Mouse (Mus musculus): Measurements from ENCODE around the gene Myo10. TPM values are rescaled to one million over a fixed set of nuclear protein-coding genes. Genes with fewer than 3 reads are reported as not detected.
A peak's percentile ranks its signal among the peaks of the same experiment; 100 is the strongest.

The Myo10 gene
- total RNA-seq, 2 experiments from 2014 or later = 52.0 to 54.3 TPM

- DNase-seq (ENCODE audit: low spot score in 2 of 2) = peak; percentile 58 to 67
- TF ChIP-seq CTCF (conservative IDR thresholded peaks at IDR 0.05) = peak; percentile 81
- Histone ChIP-seq H3K4me3 (no peak overlapping the region), H3K27ac (peak overlapping the region; percentile 24; the same call in 1 of the 2 replicates)
Observed at GRCm38 (mm10) chr15:25732758-25733428, 110.6 kb downstream of the Myo10 start.

DNA sequence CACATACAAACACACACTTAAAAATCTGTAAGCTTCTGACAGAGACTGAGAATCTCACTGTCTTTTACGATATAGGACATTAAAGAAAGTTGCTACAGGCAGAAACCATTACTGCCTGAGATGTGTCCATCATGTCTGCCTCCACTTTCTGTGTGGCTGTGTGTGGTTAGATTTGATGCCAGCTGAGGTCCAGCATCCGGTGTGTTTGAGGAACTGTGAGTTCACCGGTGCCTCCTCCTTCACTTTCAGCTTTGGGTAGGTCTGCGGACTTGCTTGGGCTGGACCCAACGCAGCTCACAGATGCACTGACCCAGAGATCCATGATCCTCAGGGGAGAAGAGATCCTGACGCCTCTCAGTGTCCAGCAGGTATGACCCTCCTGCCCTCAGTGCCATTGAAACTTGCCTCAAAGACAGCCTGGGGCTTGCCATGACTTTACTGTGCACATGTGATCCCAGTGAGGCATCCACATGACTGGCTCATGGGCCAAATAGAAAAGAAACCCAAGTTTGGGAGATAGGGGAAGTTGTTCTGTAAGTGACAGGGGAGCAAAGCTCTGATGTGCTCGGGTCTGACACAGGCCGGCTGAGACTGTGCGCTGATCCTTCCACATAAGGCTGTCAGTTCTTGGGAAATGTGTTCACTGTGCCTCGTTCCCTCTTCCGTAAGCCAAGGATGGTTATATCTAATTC, 111.6 kb downstream of the Myo10 start:
- TF ChIP-seq CTCF (conservative IDR thresholded peaks at IDR 0.05) = no peak
- Histone ChIP-seq H3K4me3 (no peak overlapping the region), H3K27ac (no peak overlapping the region)
- DNase-seq (ENCODE audit: low spot score in 2 of 2) = no peak

DNA sequence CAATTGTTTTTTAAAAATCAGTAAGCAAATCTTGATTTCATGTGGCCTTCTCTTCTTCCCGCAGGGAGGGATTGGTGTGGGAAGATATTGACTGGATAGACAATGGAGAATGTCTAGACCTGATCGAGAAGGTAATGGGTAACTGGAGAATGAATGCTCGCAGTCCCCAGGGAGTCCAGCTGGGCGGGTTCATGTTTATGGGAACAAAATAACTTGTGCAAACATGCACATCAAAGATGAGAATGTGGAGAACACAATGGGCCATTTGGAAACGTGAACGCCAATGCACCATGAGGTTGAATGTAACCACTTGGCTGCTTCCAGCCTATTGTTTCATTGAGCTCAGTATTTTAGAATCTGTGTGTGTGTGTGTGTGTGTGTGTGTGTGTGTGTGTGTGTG, 114.2 kb downstream of the Myo10 start:
- Histone ChIP-seq H3K27ac (no peak overlapping the region), H3K4me3 (no peak overlapping the region)
- no peak for TF ChIP-seq CTCF (conservative IDR thresholded peaks at IDR 0.05)
- no peak for DNase-seq (ENCODE audit: low spot score in 2 of 2)

- DNase-seq (ENCODE audit: low spot score in 2 of 2) = no peak
- Histone ChIP-seq H3K4me3 (no peak overlapping the region), H3K27ac (no peak overlapping the region)
- no peak for TF ChIP-seq CTCF (conservative IDR thresholded peaks at IDR 0.05)
Observed at GRCm38 (mm10) chr15:25740271-25740670, 117.9 kb downstream of the Myo10 start.

DNA sequence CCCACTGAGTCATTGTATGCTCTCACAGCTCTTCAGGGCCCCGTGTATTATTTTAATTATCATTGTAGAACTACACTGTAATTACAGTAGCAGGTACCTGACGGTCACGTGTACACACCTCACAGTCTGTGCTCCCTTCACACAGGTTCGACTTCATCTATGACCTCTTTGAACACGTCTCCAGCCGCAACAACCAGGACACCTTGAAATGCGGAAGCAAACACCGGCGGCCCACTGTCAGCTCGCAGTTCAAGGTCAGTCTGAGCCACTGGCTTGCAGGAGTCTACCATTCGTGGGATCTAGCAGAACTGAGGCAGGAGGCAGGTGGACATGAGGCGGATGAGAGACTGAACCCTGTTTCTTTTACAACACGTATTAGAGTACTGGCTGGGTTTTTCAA, 119.9 kb downstream of the Myo10 start:
- Histone ChIP-seq H3K4me3 (no peak overlapping the region), H3K27ac (no peak overlapping the region)
- TF ChIP-seq CTCF (conservative IDR thresholded peaks at IDR 0.05) = no peak
- DNase-seq (ENCODE audit: low spot score in 2 of 2) = no peak

DNA sequence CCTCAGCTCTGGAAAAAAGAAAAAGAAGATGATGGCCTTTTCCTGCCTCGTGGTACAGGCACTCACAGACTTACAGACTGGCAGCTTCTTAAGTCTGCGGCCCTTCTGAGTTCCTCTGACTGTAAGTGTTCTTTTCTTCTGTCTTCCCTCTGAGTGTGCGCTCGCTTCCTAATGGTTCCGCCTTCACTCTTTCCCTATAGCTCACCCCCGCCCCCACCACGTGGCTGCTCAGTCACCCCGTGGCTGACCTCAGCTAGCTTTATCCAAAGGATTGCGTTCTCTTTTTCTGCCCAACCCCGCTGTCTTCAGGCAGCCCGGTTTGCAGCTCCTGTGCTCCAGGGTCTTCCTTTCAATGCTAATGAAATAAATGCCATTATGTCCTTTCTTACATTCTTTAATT, 129.2 kb downstream of the Myo10 start:
- H3K4me3 ChIP-seq = no peak overlapping the region
- TF ChIP-seq CTCF (conservative IDR thresholded peaks at IDR 0.05) = no peak
- no peak for DNase-seq (ENCODE audit: low spot score in 2 of 2)
- no peak overlapping the region for H3K27ac ChIP-seq

DNA sequence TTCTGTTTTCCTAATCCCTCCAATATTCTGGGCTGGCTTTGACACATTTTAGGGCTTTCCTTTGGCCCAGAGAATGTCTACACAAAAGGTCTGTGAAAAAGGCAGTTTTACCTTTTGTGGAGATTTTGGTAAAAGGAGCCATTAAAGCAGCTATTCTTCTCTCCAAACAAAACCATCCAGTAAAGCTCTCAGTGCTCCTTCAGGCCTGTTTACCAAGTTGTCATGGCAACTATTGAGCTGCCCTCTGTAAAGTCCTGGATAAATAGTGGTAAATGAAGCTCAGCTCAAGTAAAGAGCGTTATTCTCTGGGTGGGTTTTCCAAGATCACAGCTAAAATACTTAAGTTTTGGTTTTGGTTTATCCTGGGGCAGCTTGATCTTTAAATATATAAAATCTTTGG, 130.3 kb downstream of the Myo10 start:
- H3K27ac ChIP-seq = peak overlapping the region; percentile 87

GRCm38 (mm10) chr15:25753003-25753402, 130.7 kb downstream of the Myo10 start:
- TF ChIP-seq CTCF (conservative IDR thresholded peaks at IDR 0.05) = no peak
- no peak for DNase-seq (ENCODE audit: low spot score in 2 of 2)
- Histone ChIP-seq H3K27ac (peak overlapping the region; percentile 87), H3K4me3 (peak overlapping the region; percentile 51)

More for the DNA sequence above, 130.3 kb downstream of the Myo10 start:
- DNase-seq (ENCODE audit: low spot score in 2 of 2) = peak in 1 of 2 experiments; percentile 18
- H3K4me3 ChIP-seq = peak overlapping the region; percentile 51
- no peak for TF ChIP-seq CTCF (conservative IDR thresholded peaks at IDR 0.05)

DNA sequence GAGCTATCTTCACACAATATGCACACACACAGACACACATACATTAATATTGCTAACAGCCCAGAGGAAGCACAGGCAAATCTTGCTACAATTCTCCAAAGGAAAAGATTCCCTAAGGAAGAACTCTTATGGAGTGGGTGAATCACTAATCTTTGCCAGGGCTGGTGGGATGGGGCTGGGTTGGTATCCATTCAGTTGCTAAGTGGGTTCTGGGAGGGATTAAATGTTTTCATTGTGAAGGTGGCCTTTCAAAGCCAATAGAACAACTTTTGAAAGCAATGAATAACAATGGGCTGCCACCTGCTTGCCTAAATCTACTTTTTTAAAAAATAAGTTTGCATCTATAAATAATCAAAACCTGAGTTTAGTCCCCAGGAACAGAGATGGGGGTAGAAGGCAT, 131.6 kb downstream of the Myo10 start:
- no peak for TF ChIP-seq CTCF (conservative IDR thresholded peaks at IDR 0.05)
- DNase-seq (ENCODE audit: low spot score in 2 of 2) = no peak
- peak overlapping the region; percentile 51 for H3K4me3 ChIP-seq
- peak overlapping the region; percentile 87 for H3K27ac ChIP-seq

- peak overlapping the region; percentile 87 for H3K27ac ChIP-seq
- TF ChIP-seq CTCF (conservative IDR thresholded peaks at IDR 0.05) = peak; percentile 29
- peak; percentile 36 to 46 for DNase-seq (ENCODE audit: low spot score in 2 of 2)
- peak overlapping the region; percentile 51 for H3K4me3 ChIP-seq
Observed at GRCm38 (mm10) chr15:25754342-25754951, 132.1 kb downstream of the Myo10 start.

GRCm38 (mm10) chr15:25755536-25755935, 133.2 kb downstream of the Myo10 start:
- TF ChIP-seq CTCF (conservative IDR thresholded peaks at IDR 0.05) = no peak

GRCm38 (mm10) chr15:25756072-25756471, 133.7 kb downstream of the Myo10 start:
- no peak for TF ChIP-seq CTCF (conservative IDR thresholded peaks at IDR 0.05)
- DNase-seq (ENCODE audit: low spot score in 2 of 2) = no peak
- peak overlapping the region; percentile 65 for H3K27ac ChIP-seq
- peak overlapping the region; percentile 31; the same call in 1 of the 2 replicates for H3K4me3 ChIP-seq

More at GRCm38 (mm10) chr15:25755536-25755935, 133.2 kb downstream of the Myo10 start:
- no peak for DNase-seq (ENCODE audit: low spot score in 2 of 2)
- Histone ChIP-seq H3K27ac (peak overlapping the region; percentile 87), H3K4me3 (peak overlapping the region; percentile 51; the same call in 1 of the 2 replicates)

DNA sequence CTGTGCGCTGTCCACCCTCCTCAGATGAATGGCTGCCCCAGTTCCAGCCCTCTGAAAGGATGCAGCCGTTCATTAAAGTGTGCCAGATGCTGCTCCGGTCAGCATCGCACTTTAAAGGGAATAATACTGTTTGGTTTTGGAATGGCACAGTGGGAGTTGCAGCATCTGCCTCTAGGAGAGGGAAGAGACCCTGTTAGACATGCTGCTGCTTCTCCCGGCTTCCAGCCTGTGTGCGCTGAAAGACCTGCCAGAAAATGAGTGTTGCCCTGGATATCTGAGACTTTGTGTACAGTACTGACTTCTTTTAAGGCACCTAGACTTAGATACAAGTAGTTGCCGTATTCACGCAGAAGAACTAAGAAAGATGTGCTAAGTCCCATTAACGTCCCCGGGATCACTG, 135.7 kb downstream of the Myo10 start:
- no peak for TF ChIP-seq CTCF (conservative IDR thresholded peaks at IDR 0.05)
- peak overlapping the region; percentile 89 for H3K27ac ChIP-seq
- no peak for DNase-seq (ENCODE audit: low spot score in 2 of 2)
- peak overlapping the region; percentile 32 for H3K4me3 ChIP-seq
